Mouse (Mus musculus) liver, postnatal 0 days (tissue): ENCODE results near the gene Mast3.

ENCODE experiments used
- CTCF ChIP-seq: sonication (generic); IDR thresholded peaks from 2 replicates; pipeline ENCODE4 v1.5.1; 2016; ENCODE audit warnings: antibody characterized with exemption, low read depth
- EP300 ChIP-seq: IDR thresholded peaks from 2 replicates; pipeline ENCODE4 v1.6.1; 2016; ENCODE audit warnings: antibody characterized with exemption, low read depth, mild to moderate bottlenecking

DNA sequence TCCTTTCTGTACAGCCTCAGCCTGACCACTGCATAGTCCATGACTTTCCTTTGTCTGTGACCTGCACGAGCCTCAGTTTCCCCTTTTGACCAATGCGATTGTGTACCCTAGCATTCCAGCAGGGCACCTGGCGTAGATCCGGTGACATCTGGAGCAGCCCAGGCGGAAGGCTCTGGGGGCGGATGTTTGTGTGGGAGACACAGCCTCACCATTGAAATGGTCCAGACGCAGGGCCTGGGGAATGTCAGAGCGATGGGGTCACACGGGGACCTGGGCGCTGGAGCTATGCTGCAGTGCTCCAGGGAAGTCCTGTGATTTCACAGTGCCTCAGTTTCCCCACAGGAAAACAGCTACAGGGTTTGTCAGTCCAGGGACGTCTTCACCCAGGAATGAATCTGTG lies 62.7 kb downstream of the Mast3 start:
- TF ChIP-seq CTCF, result no peak
- no peak for TF ChIP-seq EP300
